Mouse (Mus musculus) brain, embryonic 14.5 days (tissue): Measurements from ENCODE around the gene Kctd18. TPM values are rescaled to one million over a fixed set of nuclear protein-coding genes. Genes with fewer than 3 reads are reported as not detected.
"Not testable (repeated sequence)": the region's sequence is repeated elsewhere in the genome, so short reads cannot be mapped to it uniquely, and the experiment has no call there.

Experiments
- DNase-seq: peaks from one replicate; pipeline ENCODE4 v3.0.0-alpha.2; 2011; ENCODE audit warnings: low read depth
- CTCF ChIP-seq: fragments of 200-500 bp; IDR thresholded peaks from 2 replicates; pipeline ENCODE4 v1.5.1; 2012; ENCODE audit warnings: inconsistent platforms, mild to moderate bottlenecking, moderate library complexity, borderline replicate concordance; ENCODE audit not compliant: insufficient read depth, insufficient read length; ENCODE audit errors: extremely low read depth
- POLR2A ChIP-seq: fragments of 200-500 bp; IDR thresholded peaks from 2 replicates; pipeline ENCODE4 v1.6.1; 2012; ENCODE audit warnings: mild to moderate bottlenecking, inconsistent platforms, borderline replicate concordance; ENCODE audit not compliant: poor library complexity, insufficient read depth, insufficient read length, severe bottlenecking; ENCODE audit errors: extremely low read depth
- polyA plus RNA-seq: library from polyadenylated mRNA; depleted of rRNA; stranded (reverse); fragments of >200 nt; gene quantifications from 2 replicates; pipeline ENCODE4 v1.2.3, GENCODE M21; 2012; rRNA removed

Gene Kctd18
- polyA plus RNA-seq = 31.4 and 33.5 TPM in 2 replicates

GRCm38 (mm10) chr1:58018856-58019255 is at the start of gene Kctd18:
Kctd18 (minus strand) TSS chr1:58018956.
- no peak for TF ChIP-seq POLR2A
- no peak for TF ChIP-seq CTCF
- DNase-seq = no peak

GRCm38 (mm10) chr1:58065606-58066005 is 46.9 kb upstream of the Kctd18 start:
- TF ChIP-seq POLR2A (no peak), CTCF (no peak)
- DNase-seq = no peak

GRCm38 (mm10) chr1:58065151-58065550 is 46.4 kb upstream of the Kctd18 start:
- TF ChIP-seq POLR2A (no peak), CTCF (no peak)
- DNase-seq = no peak

GRCm38 (mm10) chr1:58062131-58062530 is 43.4 kb upstream of the Kctd18 start:
- TF ChIP-seq POLR2A = no peak
- TF ChIP-seq CTCF = no peak
- no peak for DNase-seq

- no peak for TF ChIP-seq POLR2A
- TF ChIP-seq CTCF = no peak
- no peak for DNase-seq
Measured at GRCm38 (mm10) chr1:58058846-58059245, 40.1 kb upstream of the Kctd18 start.

- peak; percentile 47 for DNase-seq
- no peak for TF ChIP-seq POLR2A
Measured at GRCm38 (mm10) chr1:58056939-58057338, 38.2 kb upstream of the Kctd18 start.

GRCm38 (mm10) chr1:58056074-58056807 is 37.5 kb upstream of the Kctd18 start:
- TF ChIP-seq POLR2A = no peak
- TF ChIP-seq CTCF = no peak
- DNase-seq = peak; percentile 8

- TF ChIP-seq POLR2A = no peak
- TF ChIP-seq CTCF = no peak
- peak; percentile 18 for DNase-seq
Measured at GRCm38 (mm10) chr1:58055598-58055997, 36.8 kb upstream of the Kctd18 start.

- TF ChIP-seq POLR2A = no peak
- no peak for TF ChIP-seq CTCF
Measured at GRCm38 (mm10) chr1:58049126-58049525, 30.4 kb upstream of the Kctd18 start.

GRCm38 (mm10) chr1:58046721-58047290 is 28.1 kb upstream of the Kctd18 start:
- no peak for TF ChIP-seq CTCF
- TF ChIP-seq POLR2A = no peak
- peak; percentile 83 for DNase-seq

More at GRCm38 (mm10) chr1:58049126-58049525, 30.4 kb upstream of the Kctd18 start:
- DNase-seq = no peak

GRCm38 (mm10) chr1:58045546-58045945 is 26.8 kb upstream of the Kctd18 start:
- peak; percentile 47 for DNase-seq
- TF ChIP-seq CTCF (no peak), POLR2A (no peak)

- no peak for TF ChIP-seq CTCF
- no peak for DNase-seq
Measured at GRCm38 (mm10) chr1:58045076-58045475, 26.3 kb upstream of the Kctd18 start.

GRCm38 (mm10) chr1:58037306-58037705 is 18.6 kb upstream of the Kctd18 start:
- not testable (repeated sequence) for DNase-seq
